Mouse (Mus musculus) T-helper 2 cell (primary cell): ENCODE measurements around the gene Rab6b.
"Not testable (repeated sequence)": the region's sequence is repeated elsewhere in the genome, so short reads cannot be mapped to it uniquely, and the experiment has no call there.

Experiments used
- in situ Hi-C: fragments of 300-600 bp; cut with MboI, MseI; formaldehyde crosslinking; loops from one replicate; pipeline ENCODE4 v1.15.1; 2025; ENCODE audit warnings: high pct_unique_total_duplicates

The Rab6b gene

GRCm38 (mm10) chr9:103140384-103140783 is 28.8 kb downstream of the Rab6b start:
- in situ Hi-C loops: no loop called here

- in situ Hi-C loops: no loop called here
These were observed 29.7 kb downstream of the Rab6b start for GRCm38 (mm10) chr9:103141266-103141665.

DNA sequence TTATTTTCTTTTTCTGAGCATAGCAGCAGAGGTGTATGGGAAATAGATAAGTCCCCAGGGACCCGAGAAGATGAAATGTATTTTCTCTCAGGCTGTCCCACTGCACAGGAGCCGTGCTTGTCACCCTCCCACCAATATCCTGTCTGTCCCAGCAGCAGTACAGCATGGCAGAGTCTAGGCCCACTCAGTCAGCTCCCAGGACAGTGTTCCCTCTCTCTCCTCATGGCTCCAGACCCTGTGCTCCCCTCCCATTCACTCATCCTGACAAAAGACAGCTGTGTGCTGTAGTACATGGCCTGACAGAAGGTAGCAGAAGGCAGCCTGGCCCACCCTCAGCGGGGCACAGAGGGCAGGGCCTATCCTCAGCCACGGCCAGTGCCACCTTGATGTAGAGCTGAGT is 32.3 kb downstream of the Rab6b start:
- in situ Hi-C loops: no loop called here

DNA sequence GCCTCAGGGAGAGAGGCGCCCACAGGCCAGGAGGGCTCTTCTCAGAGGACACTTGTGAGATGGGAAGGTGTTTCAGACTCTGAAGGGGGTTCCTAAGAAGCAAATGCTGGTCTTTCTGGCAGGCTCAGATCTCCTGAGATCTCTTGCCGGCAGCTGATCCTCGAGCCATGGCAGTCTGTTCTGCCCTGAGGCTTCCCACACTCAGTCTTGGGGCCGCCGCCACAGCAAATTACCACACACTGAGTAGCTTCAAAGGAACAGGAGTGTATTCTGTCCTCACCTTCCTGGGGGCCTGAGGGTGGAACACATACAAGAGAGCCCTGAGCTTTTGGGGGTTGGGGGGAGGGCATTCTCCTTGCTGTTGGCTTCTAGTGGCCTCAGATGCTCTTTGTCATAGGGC is 33.8 kb downstream of the Rab6b start:
- in situ Hi-C loops: loop anchor here (5.0 kb wide), 1 partner anchor 58 kb away; no protein-coding TSS in a partner anchor

DNA sequence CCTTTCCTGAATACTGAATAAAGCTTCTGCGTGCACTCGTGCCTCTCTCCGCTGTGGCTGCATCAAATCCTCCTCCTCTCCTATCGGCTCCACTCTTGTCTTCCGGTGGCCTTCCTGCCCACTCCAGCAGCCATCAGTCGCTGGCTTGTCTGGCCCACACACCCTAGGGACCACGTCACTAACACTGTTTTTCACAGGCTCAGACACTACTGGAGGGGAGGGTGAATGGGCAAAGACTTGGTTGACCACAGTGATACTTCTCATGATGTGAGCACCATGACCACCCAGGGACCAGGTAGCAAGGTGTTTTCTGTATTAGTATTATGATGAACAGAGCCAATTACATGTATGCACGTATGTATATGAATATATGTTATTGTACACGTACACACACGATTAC is 34.7 kb downstream of the Rab6b start:
- in situ Hi-C loops: loop anchor here (5.0 kb wide), 1 partner anchor 59 kb away; no protein-coding TSS in a partner anchor

DNA sequence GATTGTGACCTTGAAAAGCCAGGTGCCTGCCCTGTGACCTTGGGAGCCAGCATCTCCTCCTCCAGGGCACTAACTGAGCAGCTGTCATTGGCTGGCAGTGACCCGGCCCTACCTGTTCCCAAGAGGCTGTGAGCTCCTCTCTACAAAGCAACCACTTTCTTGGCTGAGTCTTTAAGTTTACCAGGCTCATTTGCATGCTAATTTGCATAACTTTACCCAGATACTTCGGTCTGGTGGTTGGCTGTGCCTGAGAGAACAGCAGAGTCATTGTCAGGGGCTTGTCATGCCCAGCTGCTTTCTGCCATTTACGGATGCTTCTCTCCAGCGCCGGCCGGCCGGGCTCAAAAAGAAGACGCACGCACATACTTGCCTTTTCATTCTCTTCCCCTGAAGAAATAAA is 35.1 kb downstream of the Rab6b start:
- in situ Hi-C loops: loop anchor here (5.0 kb wide), 1 partner anchor 59 kb away; no protein-coding TSS in a partner anchor

- in situ Hi-C loops: loop anchor here (5.0 kb wide), 1 partner anchor 60 kb away; no protein-coding TSS in a partner anchor
These were observed 35.5 kb downstream of the Rab6b start for GRCm38 (mm10) chr9:103147103-103147502.

DNA sequence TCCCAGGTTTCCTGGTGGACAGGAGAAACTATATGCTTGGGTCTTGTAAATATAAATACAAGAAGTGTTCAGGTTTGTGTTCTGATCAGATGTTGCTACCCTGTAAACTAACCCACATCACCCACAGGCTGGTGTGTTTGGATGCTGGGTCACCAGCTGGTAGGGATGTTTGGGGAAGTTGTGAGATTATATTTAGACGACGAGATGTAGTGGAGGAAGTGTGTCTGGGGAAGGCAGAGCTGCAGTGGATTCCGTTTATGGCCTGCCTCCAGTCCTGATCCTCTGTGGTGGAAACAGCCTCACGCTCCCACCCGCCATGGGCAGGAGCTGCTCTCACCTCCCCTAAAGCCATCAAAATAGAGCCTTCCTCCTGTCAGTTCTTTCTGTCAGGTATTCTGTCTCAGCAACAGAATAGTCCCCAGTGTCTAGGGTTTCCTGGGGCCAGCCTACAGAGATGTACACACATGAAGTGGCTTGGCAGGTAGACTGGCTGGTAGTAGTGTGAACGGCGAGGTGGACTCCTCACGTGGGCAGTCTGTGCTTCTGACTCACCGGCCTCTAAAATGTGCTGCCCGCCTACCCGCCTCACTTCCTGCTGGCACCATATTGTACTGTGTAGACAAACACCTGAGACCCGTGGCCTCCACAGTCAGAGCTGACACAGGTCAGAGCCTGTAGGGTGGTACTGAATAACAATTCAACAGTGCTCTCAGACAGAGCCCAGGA is 37.6 kb downstream of the Rab6b start:
- in situ Hi-C loops: loop anchor here (5.0 kb wide), 1 partner anchor 62 kb away; no protein-coding TSS in a partner anchor

GRCm38 (mm10) chr9:103153286-103153685 is 41.7 kb downstream of the Rab6b start:
- in situ Hi-C loops: no loop called here

- in situ Hi-C loops: no loop called here
These were observed 43.0 kb downstream of the Rab6b start for GRCm38 (mm10) chr9:103154568-103154967.

DNA sequence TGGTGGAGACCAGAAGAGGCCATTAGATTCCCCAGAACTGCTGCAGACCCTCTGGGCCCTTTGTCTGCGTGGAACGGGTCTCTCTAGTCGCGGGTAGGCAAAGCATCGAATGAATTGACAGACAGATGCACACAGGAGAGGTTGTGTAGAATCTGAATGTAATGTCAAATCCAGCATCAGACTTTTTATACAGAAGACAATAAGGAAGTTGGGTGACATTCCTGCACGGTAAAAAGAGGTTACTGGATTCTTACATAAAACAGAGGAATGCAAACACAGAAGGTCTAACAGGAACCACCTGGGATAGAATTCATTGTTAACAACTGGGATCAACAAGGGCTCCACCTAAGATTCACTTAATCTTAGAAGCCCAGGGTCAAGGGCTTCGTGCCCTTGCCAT is 43.6 kb downstream of the Rab6b start:
- in situ Hi-C loops: not testable (repeated sequence)

GRCm38 (mm10) chr9:103163806-103164205 is 52.2 kb downstream of the Rab6b start:
- in situ Hi-C loops: no loop called here

GRCm38 (mm10) chr9:103168046-103168445 is 56.5 kb downstream of the Rab6b start:
- in situ Hi-C loops: no loop called here

GRCm38 (mm10) chr9:103168771-103169170 is 57.2 kb downstream of the Rab6b start:
- in situ Hi-C loops: no loop called here

GRCm38 (mm10) chr9:103174771-103175519 is 63.4 kb downstream of the Rab6b start:
- in situ Hi-C loops: no loop called here

DNA sequence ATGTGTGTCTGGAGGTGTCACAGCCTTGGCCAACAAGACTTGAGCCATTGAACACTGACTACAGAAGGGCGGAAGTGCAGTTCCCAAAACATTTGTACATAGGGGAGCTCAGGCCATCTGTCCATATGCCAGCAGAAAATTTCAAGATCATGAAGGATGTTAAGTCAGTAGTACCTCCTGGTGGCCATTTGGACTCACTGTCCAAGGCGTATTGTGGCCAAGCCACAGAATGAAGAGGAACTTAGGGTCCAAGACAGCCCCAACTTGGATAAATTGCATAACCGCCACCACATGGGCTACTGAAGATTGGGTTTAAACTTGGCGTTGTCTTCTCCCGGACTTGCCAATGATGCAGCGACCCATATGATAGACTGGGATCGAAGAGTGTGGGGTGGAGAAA is 64.1 kb downstream of the Rab6b start:
- in situ Hi-C loops: no loop called here

GRCm38 (mm10) chr9:103180303-103180702 is 68.7 kb downstream of the Rab6b start:
- in situ Hi-C loops: no loop called here

DNA sequence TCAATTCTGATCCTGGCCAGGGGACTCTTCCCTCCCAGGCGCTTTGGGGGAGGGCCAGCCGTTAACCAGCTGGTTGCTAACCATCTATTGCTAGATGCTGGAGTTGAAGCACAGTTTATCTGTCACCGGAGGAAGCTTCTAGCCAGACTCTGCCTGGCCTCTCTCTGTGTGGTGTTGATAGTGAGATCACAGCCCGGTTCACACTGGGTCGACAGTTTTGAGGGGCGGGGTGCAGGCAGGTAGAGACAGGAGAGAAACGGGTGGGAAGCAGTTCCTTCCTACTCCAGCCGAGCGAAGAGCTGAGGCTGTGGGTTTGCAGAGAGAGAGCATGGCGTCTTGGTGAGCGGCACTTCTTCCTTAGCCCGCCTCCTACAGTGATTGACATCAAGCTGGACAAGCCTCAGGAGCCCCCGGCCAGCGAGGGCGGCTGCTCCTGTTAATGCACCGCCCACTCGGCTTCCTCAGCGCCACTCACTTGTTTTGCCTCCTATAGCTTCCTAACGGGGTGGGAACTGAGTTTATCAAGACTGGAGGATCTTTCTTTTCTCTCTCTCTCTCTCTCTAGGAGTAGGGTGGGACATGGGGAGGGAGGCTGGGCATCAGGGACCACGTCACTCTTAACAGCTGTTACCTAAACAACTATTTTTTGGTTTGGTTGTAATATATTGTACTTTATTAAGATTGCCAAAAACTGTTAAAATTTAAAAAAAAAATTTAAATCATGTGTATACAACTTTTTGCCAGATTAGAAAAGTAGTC is 69.4 kb downstream of the Rab6b start:
- in situ Hi-C loops: no loop called here

DNA sequence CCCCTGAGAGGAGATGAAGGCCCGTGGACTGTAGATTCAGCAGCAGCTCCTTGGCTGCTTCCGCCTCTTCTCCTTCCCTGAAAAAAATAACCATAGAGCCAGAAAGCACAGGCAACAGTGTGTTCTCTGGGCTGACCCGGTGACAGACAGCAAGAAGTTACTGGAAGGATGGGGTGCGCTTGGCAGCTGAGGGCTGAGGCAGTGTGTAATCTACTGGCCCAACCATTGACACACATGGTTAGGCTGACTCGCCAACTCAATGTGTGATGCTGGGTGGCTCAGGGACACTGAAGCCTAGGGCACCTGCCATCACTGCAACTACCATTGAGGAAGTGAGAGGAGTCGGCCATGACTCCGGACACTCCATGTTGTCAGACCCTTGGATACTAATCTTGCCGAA is 70.3 kb downstream of the Rab6b start:
- in situ Hi-C loops: no loop called here

DNA sequence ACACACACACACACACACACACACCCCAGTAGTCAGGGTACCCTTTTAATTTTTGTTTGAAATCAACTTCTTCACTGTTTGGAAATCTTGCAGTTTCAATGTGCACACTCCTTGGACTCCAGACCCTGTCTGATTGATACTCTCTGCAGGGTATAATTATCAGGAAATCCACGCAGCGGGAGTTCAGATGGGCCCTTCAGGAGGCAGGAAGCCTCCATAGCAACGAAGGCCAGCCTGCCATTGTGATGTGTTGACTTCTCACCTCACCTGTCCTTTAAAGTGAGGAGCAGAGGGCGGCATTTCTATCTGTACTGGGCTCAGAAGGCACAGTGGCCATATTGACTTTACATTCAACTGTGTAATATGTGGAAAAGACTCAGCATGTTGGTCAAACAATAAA is 73.3 kb downstream of the Rab6b start:
- in situ Hi-C loops: no loop called here

GRCm38 (mm10) chr9:103185946-103186345 is 74.4 kb downstream of the Rab6b start:
- in situ Hi-C loops: no loop called here

- in situ Hi-C loops: no loop called here
These were observed 75.2 kb downstream of the Rab6b start for GRCm38 (mm10) chr9:103186747-103187146.
